Mouse (Mus musculus): Measurements from ENCODE around the gene Kif26b. TPM values are rescaled to one million over a fixed set of nuclear protein-coding genes. Genes with fewer than 3 reads are reported as not detected.

Kif26b gene
- 0.30 and 0.34 TPM in 2 replicates for polyA plus RNA-seq (2015; fragmentation: Nextera tagmentation; extraction: Ambion mirVana)

DNA sequence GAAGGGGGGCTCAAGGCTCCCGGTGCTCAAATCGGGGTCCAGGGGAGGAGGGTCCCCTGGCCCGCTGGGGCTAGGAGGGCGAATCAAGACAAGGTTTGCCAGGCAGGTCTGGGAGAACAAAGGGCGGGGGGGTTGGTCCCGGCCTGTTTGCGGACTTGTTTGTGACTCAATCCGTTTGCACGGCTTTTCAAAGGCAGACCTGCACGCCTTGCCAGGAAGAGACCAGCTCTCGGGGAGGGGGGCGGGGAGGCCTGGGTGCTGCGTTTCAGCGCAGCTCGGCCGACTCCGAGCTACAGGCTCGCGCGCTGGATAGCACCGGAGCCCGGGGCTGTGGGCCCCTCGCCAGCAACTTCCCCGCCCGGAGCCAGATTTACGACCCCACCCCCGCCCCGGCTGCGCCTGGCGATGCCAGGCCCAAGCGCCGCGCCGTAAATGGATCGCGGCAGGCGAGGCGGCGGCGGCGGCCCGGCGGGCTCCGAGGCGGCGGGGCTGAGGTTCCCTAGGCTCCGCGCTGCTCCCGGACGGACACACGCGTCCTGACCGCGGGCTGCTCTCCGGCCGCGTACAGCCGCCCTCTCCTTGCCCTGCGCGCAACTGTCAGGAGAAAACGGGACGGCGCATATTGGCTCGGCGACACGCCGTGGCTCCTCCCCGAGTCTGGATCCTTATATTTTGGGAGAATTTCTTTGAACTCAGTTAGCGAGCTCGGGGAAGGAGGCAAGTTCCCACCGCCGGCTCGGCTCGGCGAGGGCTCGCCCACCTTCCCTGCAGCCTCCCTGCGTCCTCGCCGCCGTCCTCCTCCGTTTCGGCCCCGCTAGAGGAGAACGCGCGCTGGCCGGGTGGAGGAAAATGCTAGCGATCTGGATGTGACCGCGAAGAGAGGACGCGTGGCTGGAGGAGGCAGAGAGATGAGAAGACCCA lies at the start of gene Kif26b:
Gene Kif26b (plus strand): TSS at position 695 of the 921 bp plus-strand sequence.

Other genes with a start within 250 kb of the Kif26b start
- gene Cox20, start 210.0 kb upstream of the Kif26b start, polyA plus RNA-seq (2015; fragmentation: Nextera tagmentation; extraction: Ambion mirVana) = 117 and 119 TPM in 2 replicates
- gene Hnrnpu, start 191.3 kb upstream of the Kif26b start, polyA plus RNA-seq (2015; fragmentation: Nextera tagmentation; extraction: Ambion mirVana) = 216 and 231 TPM in 2 replicates
- gene Efcab2, start 123.0 kb upstream of the Kif26b start, polyA plus RNA-seq (2015; fragmentation: Nextera tagmentation; extraction: Ambion mirVana) = 3.8 and 4.7 TPM in 2 replicates

Measured in spleen, postnatal 0 days (tissue).